In genomic region chr1:191896806-191897552, GRCm38 (mm10) we compare ENCODE assay signal across 10 mouse cellular contexts. TPM values are rescaled to one million over a fixed set of nuclear protein-coding genes. Genes with fewer than 3 reads are reported as not detected.
DNase-seq lines count a peak whose midpoint lies in the region; ATAC-seq and TF ChIP-seq lines count a peak whose summit lies in the region.
"Had no signal": no experiment of that assay in that cellular context is flagged by ENCODE, and none has a peak within 500 bp of the region (broad histone marks: within the 10 kb centered on the region; RNA-seq: fewer than 3 reads in every experiment).

No protein-coding gene starts in this region.

- H3K27ac ChIP-seq in kidney, postnatal 0 days, result peak overlapping the region; percentile 58
- H3K27ac ChIP-seq in stomach, embryonic 15.5 days, result peak overlapping the region; percentile 40; the same call in 1 of the 2 replicates
- H3K27ac ChIP-seq: forebrain, embryonic 12.5 days; limb, embryonic 13.5 days had no signal

- no peaks in the 10 kb centered on the region for H3K27me3 ChIP-seq in kidney, postnatal 0 days (ENCODE audit: insufficient read depth, low read length)
- no peaks in the 10 kb centered on the region for H3K27me3 ChIP-seq in stomach, embryonic 15.5 days (replicated peaks)
- H3K27me3 ChIP-seq: forebrain, embryonic 12.5 days; limb, embryonic 13.5 days had no signal

- no peak overlapping the region for H3K9ac ChIP-seq in kidney, postnatal 0 days (ENCODE audit: low read depth, low read length)
- H3K9ac ChIP-seq in stomach, embryonic 15.5 days, result no peak overlapping the region
- H3K9ac ChIP-seq: forebrain, embryonic 12.5 days; limb, embryonic 13.5 days had no signal

- no peak for TF ChIP-seq CTCF in kidney, postnatal 0 days (IDR thresholded peaks at IDR 0.05; ENCODE audit: low read depth)

- no peak overlapping the region for H3K4me3 ChIP-seq in kidney, postnatal 0 days (replicated peaks; ENCODE audit: low read depth, low read length)
- H3K4me3 ChIP-seq in stomach, embryonic 15.5 days (replicated peaks), result no peak overlapping the region
- H3K4me3 ChIP-seq: forebrain, embryonic 12.5 days; limb, embryonic 13.5 days had no signal

- no peak overlapping the region for H3K4me2 ChIP-seq in kidney, postnatal 0 days (ENCODE audit: low read length)
- H3K4me2 ChIP-seq in stomach, embryonic 15.5 days, result no peak overlapping the region
- H3K4me2 ChIP-seq: forebrain, embryonic 12.5 days; limb, embryonic 13.5 days had no signal

- no peaks in the 10 kb centered on the region for H3K36me3 ChIP-seq in kidney, postnatal 0 days (ENCODE audit: insufficient read depth, low read length)
- H3K36me3 ChIP-seq in stomach, embryonic 15.5 days, result no peaks in the 10 kb centered on the region
- H3K36me3 ChIP-seq: forebrain, embryonic 12.5 days; limb, embryonic 13.5 days had no signal

- ATAC-seq in kidney, postnatal 0 days (replicated peaks; ENCODE audit: low FRiP score, low read depth), result no peak
- no peak; the same call in 1 of the 2 replicates for ATAC-seq in stomach, embryonic 15.5 days (ENCODE audit: insufficient read depth, low FRiP score, low read depth)
- no peak for ATAC-seq in activated CD4-positive, CD25-positive, alpha-beta regulatory T cell, adult 4 months

- WGBS in kidney, postnatal 0 days, result 57% methylated on average over 12 of the region's 12 CpGs
- 43% methylated on average over 12 of the region's 12 CpGs for WGBS in stomach, embryonic 15.5 days

- no peaks in the 10 kb centered on the region for H3K4me1 ChIP-seq in kidney, postnatal 0 days (replicated peaks; ENCODE audit: insufficient read depth, low read length)
- H3K4me1 ChIP-seq in stomach, embryonic 15.5 days, result 0 out of 2 replicates have a peak, but pooled peaks cover 6% of the 10 kb centered on the region
- H3K4me1 ChIP-seq: forebrain, embryonic 12.5 days; limb, embryonic 13.5 days had no signal

- no peaks in the 10 kb centered on the region for H3K9me3 ChIP-seq in kidney, postnatal 0 days (replicated peaks; ENCODE audit: low read length)
- H3K9me3 ChIP-seq in stomach, embryonic 15.5 days, result no peaks in the 10 kb centered on the region
- H3K9me3 ChIP-seq: forebrain, embryonic 12.5 days; limb, embryonic 13.5 days had no signal

- peak; percentile 61 for DNase-seq in retina, adult 2 months (ENCODE audit: low read depth, low spot score)
- no peak for DNase-seq in retina, embryonic 14.5 days (ENCODE audit: low spot score)
- peak; percentile 55 for DNase-seq in gastrocnemius, postnatal 25 days
- peak; percentile 62 for DNase-seq in kidney, postnatal 0 days (ENCODE audit: low spot score)
- DNase-seq in layer of hippocampus, postnatal 36 days, result no peak
- DNase-seq in testis, postnatal 14 days (ENCODE audit: low spot score), result no peak

RNA-seq across cellular contexts. Expression of gene Slc30a1, which starts 9.6 kb away (rescaled TPM):
- total RNA-seq in gastrocnemius, postnatal 25 days (2021), result 1 to 10 TPM; 4.9 to 8.4 TPM
- 5.6 TPM in 2 replicates for polyA plus RNA-seq in kidney, postnatal 0 days (2015; fragmentation: Nextera tagmentation; extraction: Ambion mirVana)
- polyA plus RNA-seq in stomach, embryonic 15.5 days (2015; fragmentation: Nextera tagmentation; extraction: Ambion mirVana), result 4.5 and 4.9 TPM in 2 replicates
- 10 to 100 TPM; 32.2 to 33.7 TPM for total RNA-seq in layer of hippocampus, postnatal 36 days (2021)
- 1 to 10 TPM; 1.2 to 1.4 TPM for polyA plus RNA-seq in activated CD4-positive, CD25-positive, alpha-beta regulatory T cell, adult 4 months (2017; shearing (Covaris generic))

Comparison
In these comparisons a context has a peak if more than half of its experiments do, and no peak if none do; other contexts are left out.
1. DNase-seq: peak in retina, adult 2 months (single experiment), gastrocnemius, postnatal 25 days (single experiment) and kidney, postnatal 0 days (single experiment); none in retina, embryonic 14.5 days (single experiment), layer of hippocampus, postnatal 36 days (0 of 2) and testis, postnatal 14 days (single experiment).